Mouse (Mus musculus): ENCODE data around the gene Rwdd2b. TPM values are rescaled to one million over a fixed set of nuclear protein-coding genes. Genes with fewer than 3 reads are reported as not detected.
A peak's percentile ranks its signal among the peaks of the same experiment; 100 is the strongest.

Gene Rwdd2b
- 1 to 10 TPM; 9.2 to 9.6 (median 9.5) TPM for total RNA-seq (2022)

- peak; percentile 86 to 92 for DNase-seq (ENCODE audit: low spot score in 2 of 2)
Observed at GRCm38 (mm10) chr16:87440184-87440686, at the start of gene Rwdd2b. Gene Rwdd2b, minus strand, starts transcription at chr16:87440573.

GRCm38 (mm10) chr16:87488605-87489004 lies 48.2 kb upstream of the Rwdd2b start:
- DNase-seq (ENCODE audit: low spot score in 2 of 2) = no peak

- DNase-seq (ENCODE audit: low spot score in 2 of 2) = no peak
Observed at GRCm38 (mm10) chr16:87486739-87487138, 46.4 kb upstream of the Rwdd2b start.

- DNase-seq (ENCODE audit: low spot score in 2 of 2) = no peak
Observed at GRCm38 (mm10) chr16:87484367-87484766, 44.0 kb upstream of the Rwdd2b start.

GRCm38 (mm10) chr16:87470579-87470978 lies 30.2 kb upstream of the Rwdd2b start:
- DNase-seq (ENCODE audit: low spot score in 2 of 2) = no peak

GRCm38 (mm10) chr16:87458752-87459151 lies 18.4 kb upstream of the Rwdd2b start:
- DNase-seq (ENCODE audit: low spot score in 2 of 2) = no peak

- peak in 1 of 2 experiments; percentile 19 for DNase-seq (ENCODE audit: low spot score in 2 of 2)
Observed at GRCm38 (mm10) chr16:87455180-87455611, 14.8 kb upstream of the Rwdd2b start.

- peak; percentile 90 to 95 for DNase-seq (ENCODE audit: low spot score in 2 of 2)
Observed at GRCm38 (mm10) chr16:87454419-87455179, 14.2 kb upstream of the Rwdd2b start, which contains the start of gene Usp16. Gene Usp16, plus strand, starts transcription at chr16:87454703.

GRCm38 (mm10) chr16:87453226-87453625 lies 12.9 kb upstream of the Rwdd2b start:
- DNase-seq (ENCODE audit: low spot score in 2 of 2) = no peak

- no peak for DNase-seq (ENCODE audit: low spot score in 2 of 2)
Observed at GRCm38 (mm10) chr16:87445528-87445927, 5.2 kb upstream of the Rwdd2b start.

- DNase-seq (ENCODE audit: low spot score in 2 of 2) = no peak
Observed at GRCm38 (mm10) chr16:87445110-87445509, 4.7 kb upstream of the Rwdd2b start.

- DNase-seq (ENCODE audit: low spot score in 2 of 2) = no peak
Observed at GRCm38 (mm10) chr16:87444071-87444470, 3.7 kb upstream of the Rwdd2b start.

GRCm38 (mm10) chr16:87443245-87443644 lies 2.9 kb upstream of the Rwdd2b start:
- no peak for DNase-seq (ENCODE audit: low spot score in 2 of 2)

GRCm38 (mm10) chr16:87442291-87442690 lies 1.9 kb upstream of the Rwdd2b start:
- no peak for DNase-seq (ENCODE audit: low spot score in 2 of 2)

- DNase-seq (ENCODE audit: low spot score in 2 of 2) = no peak
Observed at GRCm38 (mm10) chr16:87441089-87441488, 716 bp upstream of the Rwdd2b start.

GRCm38 (mm10) chr16:87438697-87439096 lies 1.7 kb downstream of the Rwdd2b start:
- DNase-seq (ENCODE audit: low spot score in 2 of 2) = no peak

GRCm38 (mm10) chr16:87437096-87437495 lies 3.3 kb downstream of the Rwdd2b start:
- no peak for DNase-seq (ENCODE audit: low spot score in 2 of 2)

- DNase-seq (ENCODE audit: low spot score in 2 of 2) = no peak
Observed at GRCm38 (mm10) chr16:87435411-87436205, 4.8 kb downstream of the Rwdd2b start.

- no peak for DNase-seq (ENCODE audit: low spot score in 2 of 2)
Observed at GRCm38 (mm10) chr16:87434946-87435345, 5.4 kb downstream of the Rwdd2b start.

- no peak for DNase-seq (ENCODE audit: low spot score in 2 of 2)
Observed at GRCm38 (mm10) chr16:87434266-87434665, 6.1 kb downstream of the Rwdd2b start.

GRCm38 (mm10) chr16:87432033-87432814 lies 8.1 kb downstream of the Rwdd2b start, which contains the start of gene Ltn1:
Gene Ltn1, minus strand, starts transcription at chr16:87432612.
- peak; percentile 97 to 99 for DNase-seq (ENCODE audit: low spot score in 2 of 2)

Data from left cerebral cortex, adult 8-10 months (tissue).